Mouse (Mus musculus): ENCODE results near the gene Ifng. TPM values are rescaled to one million over a fixed set of nuclear protein-coding genes. Genes with fewer than 3 reads are reported as not detected.

The Ifng gene
- polyA plus RNA-seq (2015; fragmentation: Nextera tagmentation; extraction: Ambion mirVana), result not detected in 2 replicates

GRCm38 (mm10) chr10:118440742-118441240 lies at the start of gene Ifng:
TSS of gene Ifng (plus strand) at chr10:118441046.
- 90% methylated on average over 11 of the region's 11 CpGs for WGBS
- Histone ChIP-seq H3K9ac (no peak within 1 kb of the TSS), H3K4me2 (replicated peaks) (no peak within 1 kb of the TSS), H3K4me3 (no peak within 1 kb of the TSS), H3K36me3 (no peaks in the 10 kb centered on the region), H3K27ac (no peak within 1 kb of the TSS), H3K4me1 (no peaks in the 10 kb centered on the region), H3K9me3 (no peaks in the 10 kb centered on the region), H3K27me3 (no peaks in the 10 kb centered on the region)
- ATAC-seq (ENCODE audit: low FRiP score, low read depth), result no peak

- Histone ChIP-seq H3K4me3 (no peak overlapping the region), H3K4me1 (no peaks in the 10 kb centered on the region), H3K27ac (no peak overlapping the region), H3K36me3 (no peaks in the 10 kb centered on the region), H3K9ac (no peak overlapping the region), H3K27me3 (no peaks in the 10 kb centered on the region), H3K4me2 (replicated peaks) (no peak overlapping the region), H3K9me3 (no peaks in the 10 kb centered on the region)
- no peak for ATAC-seq (ENCODE audit: low FRiP score, low read depth)
- WGBS, result 89% methylated on average over 16 of the region's 16 CpGs
Observed at GRCm38 (mm10) chr10:118399917-118400316, 40.9 kb upstream of the Ifng start.

GRCm38 (mm10) chr10:118406463-118407221 lies 34.2 kb upstream of the Ifng start:
- Histone ChIP-seq H3K4me1 (no peaks in the 10 kb centered on the region), H3K9me3 (no peaks in the 10 kb centered on the region), H3K9ac (no peak overlapping the region), H3K4me2 (replicated peaks) (no peak overlapping the region), H3K27me3 (no peaks in the 10 kb centered on the region), H3K27ac (no peak overlapping the region), H3K36me3 (no peaks in the 10 kb centered on the region), H3K4me3 (no peak overlapping the region)
- 69% methylated on average over 5 of the region's 5 CpGs for WGBS
- no peak for ATAC-seq (ENCODE audit: low FRiP score, low read depth)

DNA sequence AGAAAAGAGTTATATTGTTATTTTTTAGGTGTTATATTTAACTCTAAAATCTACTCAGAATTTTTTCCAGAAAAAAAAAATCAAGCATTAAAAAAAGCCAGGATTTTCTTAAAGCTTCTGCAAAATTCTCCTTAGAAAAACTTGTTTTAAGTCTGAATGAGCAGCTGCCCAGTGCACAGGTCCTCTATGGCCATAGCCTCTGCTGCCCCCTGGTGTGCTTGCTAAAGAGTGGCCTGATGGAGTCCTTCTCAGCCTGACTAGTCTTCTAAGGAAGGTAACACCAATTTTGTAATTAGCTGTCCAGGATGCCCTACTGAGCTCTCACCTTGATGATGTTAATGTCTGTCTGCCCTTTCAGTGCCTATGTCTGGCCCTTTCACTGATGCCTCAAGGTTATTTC lies 29.5 kb upstream of the Ifng start:
- H3K27me3 ChIP-seq, result no peaks in the 10 kb centered on the region
- no peak for ATAC-seq (ENCODE audit: low FRiP score, low read depth)
- no peak overlapping the region for H3K27ac ChIP-seq
- no peaks in the 10 kb centered on the region for H3K4me1 ChIP-seq
- H3K4me3 ChIP-seq, result no peak overlapping the region
- no peak overlapping the region for H3K4me2 ChIP-seq (replicated peaks)
- no peaks in the 10 kb centered on the region for H3K36me3 ChIP-seq
- no peaks in the 10 kb centered on the region for H3K9me3 ChIP-seq
- no peak overlapping the region for H3K9ac ChIP-seq

GRCm38 (mm10) chr10:118412774-118413173 lies 28.1 kb upstream of the Ifng start:
- no peak for ATAC-seq (ENCODE audit: low FRiP score, low read depth)
- H3K4me1 ChIP-seq, result no peaks in the 10 kb centered on the region
- H3K27me3 ChIP-seq, result no peaks in the 10 kb centered on the region
- no peak overlapping the region for H3K9ac ChIP-seq
- H3K4me2 ChIP-seq (replicated peaks), result no peak overlapping the region
- H3K4me3 ChIP-seq, result no peak overlapping the region
- H3K9me3 ChIP-seq, result no peaks in the 10 kb centered on the region
- H3K27ac ChIP-seq, result no peak overlapping the region
- H3K36me3 ChIP-seq, result no peaks in the 10 kb centered on the region
- 82% methylated on average over 5 of the region's 5 CpGs for WGBS

GRCm38 (mm10) chr10:118419000-118419425 lies 21.8 kb upstream of the Ifng start:
- H3K27ac ChIP-seq, result no peak overlapping the region
- WGBS, result 74% methylated on average over 7 of the region's 7 CpGs

GRCm38 (mm10) chr10:118420896-118421295 lies 19.9 kb upstream of the Ifng start:
- no peak overlapping the region for H3K27ac ChIP-seq
- no peak overlapping the region for H3K4me2 ChIP-seq (replicated peaks)
- H3K27me3 ChIP-seq, result no peaks in the 10 kb centered on the region
- H3K4me3 ChIP-seq, result no peak overlapping the region
- H3K4me1 ChIP-seq, result no peaks in the 10 kb centered on the region
- no peaks in the 10 kb centered on the region for H3K9me3 ChIP-seq
- no peak for ATAC-seq (ENCODE audit: low FRiP score, low read depth)
- H3K9ac ChIP-seq, result no peak overlapping the region
- H3K36me3 ChIP-seq, result no peaks in the 10 kb centered on the region

More at GRCm38 (mm10) chr10:118419000-118419425, 21.8 kb upstream of the Ifng start:
- ATAC-seq (ENCODE audit: low FRiP score, low read depth), result no peak
- no peaks in the 10 kb centered on the region for H3K9me3 ChIP-seq
- no peak overlapping the region for H3K4me2 ChIP-seq (replicated peaks)
- no peaks in the 10 kb centered on the region for H3K36me3 ChIP-seq
- no peak overlapping the region for H3K9ac ChIP-seq
- no peak overlapping the region for H3K4me3 ChIP-seq
- H3K27me3 ChIP-seq, result no peaks in the 10 kb centered on the region
- no peaks in the 10 kb centered on the region for H3K4me1 ChIP-seq

DNA sequence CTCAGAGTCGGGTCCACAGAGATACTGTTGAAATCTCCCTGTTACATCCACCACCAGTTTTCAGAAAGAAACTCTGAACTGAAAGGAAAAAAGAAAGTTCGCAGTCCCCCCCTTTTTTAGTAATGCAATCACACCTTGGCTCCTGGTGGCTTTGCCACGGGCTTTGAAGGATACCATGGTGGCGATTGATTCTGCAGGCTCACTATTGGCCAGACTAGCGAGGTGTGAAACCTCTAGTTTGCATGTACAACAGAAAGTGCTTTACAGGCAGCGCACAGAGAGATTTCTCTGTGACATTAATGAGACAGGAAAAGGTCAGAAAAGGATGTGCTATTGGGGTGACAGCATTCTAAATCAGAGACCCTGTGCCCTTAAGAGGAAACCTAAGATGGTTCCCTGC lies 5.3 kb upstream of the Ifng start:
- Histone ChIP-seq H3K4me3 (no peak overlapping the region), H3K9ac (no peak overlapping the region), H3K27me3 (no peaks in the 10 kb centered on the region), H3K4me1 (no peaks in the 10 kb centered on the region), H3K9me3 (no peaks in the 10 kb centered on the region), H3K36me3 (no peaks in the 10 kb centered on the region), H3K4me2 (replicated peaks) (no peak overlapping the region), H3K27ac (no peak overlapping the region)
- ATAC-seq (ENCODE audit: low FRiP score, low read depth), result no peak
- 87% methylated on average over 6 of the region's 6 CpGs for WGBS

- H3K36me3 ChIP-seq, result no peaks in the 10 kb centered on the region
- H3K27ac ChIP-seq, result no peak overlapping the region
- H3K4me3 ChIP-seq, result no peak overlapping the region
- no peaks in the 10 kb centered on the region for H3K27me3 ChIP-seq
- WGBS, result 59% methylated on average over 3 of the region's 3 CpGs
- H3K9me3 ChIP-seq, result no peaks in the 10 kb centered on the region
- no peak for ATAC-seq (ENCODE audit: low FRiP score, low read depth)
- H3K4me2 ChIP-seq (replicated peaks), result no peak overlapping the region
- no peaks in the 10 kb centered on the region for H3K4me1 ChIP-seq
- H3K9ac ChIP-seq, result no peak overlapping the region
Observed at GRCm38 (mm10) chr10:118441898-118442297, 1.1 kb downstream of the Ifng start.

DNA sequence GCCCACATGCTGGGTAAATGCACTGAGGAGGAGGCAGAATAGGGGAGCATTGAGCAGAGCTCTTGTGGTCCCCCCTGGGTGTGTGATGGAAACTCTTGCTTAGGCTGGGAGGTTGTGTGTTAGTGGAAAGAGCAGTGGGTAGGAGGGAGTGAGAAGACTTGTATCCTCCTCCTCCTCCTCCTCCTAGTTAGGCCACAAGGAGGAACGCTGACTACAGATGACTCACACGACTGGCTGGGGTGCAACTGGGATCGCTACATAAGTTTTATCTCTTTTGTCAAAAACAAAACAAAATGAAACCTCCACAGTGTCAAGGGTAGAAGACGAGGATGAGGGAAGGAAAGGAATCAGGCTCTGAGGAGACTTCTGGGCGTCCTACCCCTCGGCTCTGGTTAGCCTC lies 2.2 kb downstream of the Ifng start:
- no peaks in the 10 kb centered on the region for H3K36me3 ChIP-seq
- H3K9ac ChIP-seq, result no peak overlapping the region
- no peaks in the 10 kb centered on the region for H3K9me3 ChIP-seq
- WGBS, result 88% methylated on average over 6 of the region's 6 CpGs
- no peak for ATAC-seq (ENCODE audit: low FRiP score, low read depth)
- H3K4me2 ChIP-seq (replicated peaks), result no peak overlapping the region
- no peaks in the 10 kb centered on the region for H3K4me1 ChIP-seq
- no peak overlapping the region for H3K4me3 ChIP-seq
- H3K27ac ChIP-seq, result no peak overlapping the region
- H3K27me3 ChIP-seq, result no peaks in the 10 kb centered on the region

GRCm38 (mm10) chr10:118445021-118445420 lies 4.2 kb downstream of the Ifng start:
- Histone ChIP-seq H3K4me1 (no peaks in the 10 kb centered on the region), H3K27ac (no peak overlapping the region), H3K36me3 (no peaks in the 10 kb centered on the region), H3K4me3 (no peak overlapping the region), H3K4me2 (replicated peaks) (no peak overlapping the region), H3K27me3 (no peaks in the 10 kb centered on the region), H3K9ac (no peak overlapping the region), H3K9me3 (no peaks in the 10 kb centered on the region)
- WGBS, result 90% methylated on average over 6 of the region's 6 CpGs
- no peak for ATAC-seq (ENCODE audit: low FRiP score, low read depth)

- H3K27me3 ChIP-seq, result no peaks in the 10 kb centered on the region
- no peak for ATAC-seq (ENCODE audit: low FRiP score, low read depth)
- no peak overlapping the region for H3K4me3 ChIP-seq
- H3K9ac ChIP-seq, result no peak overlapping the region
- H3K36me3 ChIP-seq, result no peaks in the 10 kb centered on the region
- no peak overlapping the region for H3K4me2 ChIP-seq (replicated peaks)
- no peaks in the 10 kb centered on the region for H3K4me1 ChIP-seq
- WGBS, result 76% methylated on average over 8 of the region's 8 CpGs
- no peaks in the 10 kb centered on the region for H3K9me3 ChIP-seq
- no peak overlapping the region for H3K27ac ChIP-seq
Observed at GRCm38 (mm10) chr10:118445502-118445901, 4.7 kb downstream of the Ifng start.

GRCm38 (mm10) chr10:118445978-118446377 lies 5.1 kb downstream of the Ifng start:
- 92% methylated on average over 14 of the region's 14 CpGs for WGBS
- H3K27me3 ChIP-seq, result no peaks in the 10 kb centered on the region
- no peak overlapping the region for H3K9ac ChIP-seq
- H3K4me1 ChIP-seq, result no peaks in the 10 kb centered on the region
- no peaks in the 10 kb centered on the region for H3K36me3 ChIP-seq
- no peak overlapping the region for H3K27ac ChIP-seq
- no peaks in the 10 kb centered on the region for H3K9me3 ChIP-seq
- no peak overlapping the region for H3K4me2 ChIP-seq (replicated peaks)
- no peak for ATAC-seq (ENCODE audit: low FRiP score, low read depth)
- H3K4me3 ChIP-seq, result no peak overlapping the region

Data from limb, embryonic 13.5 days (tissue).